Mouse (Mus musculus): ENCODE measurements at regions not wholly inside any gene's neighbourhood (a gene's known extent, or its start where the extent isn't known, plus 50 kb on each side); places are given as distances from the start of the nearest gene placed in this dataset.
"Not testable (repeated sequence)": the region's sequence is repeated elsewhere in the genome, so short reads cannot be mapped to it uniquely, and the experiment has no call there.

DNA sequence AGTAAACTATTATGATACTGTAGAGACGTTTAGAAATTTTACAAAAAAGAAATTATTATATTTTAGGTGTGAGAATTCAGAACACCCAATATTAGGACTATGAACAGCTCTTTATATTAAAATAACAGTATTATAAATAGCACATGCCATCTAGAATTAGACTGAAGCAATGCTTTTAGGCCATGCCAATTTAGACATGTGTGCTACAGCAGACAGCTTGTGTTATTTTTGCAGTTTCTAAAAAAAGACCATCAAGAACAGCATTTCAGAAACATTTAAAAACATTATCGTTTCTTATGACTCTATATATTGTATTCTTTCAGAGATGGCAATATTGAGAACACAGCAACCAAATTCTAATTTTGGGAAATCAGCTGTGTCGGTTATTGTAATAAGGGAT lies 951.2 kb downstream of the Robo1 start:
- no peak overlapping the region for H3K4me2 ChIP-seq (replicated peaks)
- no peak for ATAC-seq (ENCODE audit: low FRiP score, low read depth)
- WGBS = 90% methylated on average over 3 of the region's 3 CpGs
- H3K36me3 ChIP-seq = no peaks in the 10 kb centered on the region
- H3K9me3 ChIP-seq = no peaks in the 10 kb centered on the region
- no peaks in the 10 kb centered on the region for H3K4me1 ChIP-seq
- no peak overlapping the region for H3K27ac ChIP-seq (replicated peaks)
- H3K27me3 ChIP-seq = no peaks in the 10 kb centered on the region
- H3K9ac ChIP-seq (replicated peaks) = no peak overlapping the region
- no peak overlapping the region for H3K4me3 ChIP-seq

DNA sequence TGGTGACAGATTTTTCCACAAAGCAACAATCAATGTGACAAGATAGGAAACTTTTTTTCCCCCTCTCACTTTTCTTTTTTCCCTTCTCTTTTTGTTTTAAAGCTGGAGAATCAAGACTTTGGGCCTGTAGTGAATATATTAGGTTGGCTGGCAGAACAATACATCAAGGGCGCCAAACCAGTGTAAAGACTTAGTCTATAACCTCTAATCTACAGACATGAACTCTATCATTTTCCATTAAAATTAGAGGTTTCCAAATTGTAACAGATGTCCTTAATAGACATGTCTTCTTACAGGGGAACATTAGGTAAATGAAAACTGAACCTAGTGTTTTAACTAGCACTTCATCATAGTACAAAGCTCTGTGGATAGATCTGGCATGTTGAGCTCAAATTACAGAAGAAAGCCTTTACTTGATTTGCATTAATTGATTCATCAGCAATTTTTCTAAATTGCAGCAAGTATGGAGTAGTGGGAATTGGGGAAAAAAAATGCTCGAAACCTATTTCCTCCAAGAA lies 937.0 kb downstream of the Robo1 start:
- no peaks in the 10 kb centered on the region for H3K9me3 ChIP-seq
- no peak overlapping the region for H3K4me3 ChIP-seq
- H3K36me3 ChIP-seq = no peaks in the 10 kb centered on the region
- ATAC-seq (ENCODE audit: low FRiP score, low read depth) = no peak
- H3K27me3 ChIP-seq = no peaks in the 10 kb centered on the region
- H3K4me1 ChIP-seq = no peaks in the 10 kb centered on the region
- H3K4me2 ChIP-seq (replicated peaks) = no peak overlapping the region
- H3K27ac ChIP-seq (replicated peaks) = no peak overlapping the region
- WGBS = 79% methylated on average over 2 of the region's 2 CpGs
- no peak overlapping the region for H3K9ac ChIP-seq (replicated peaks)

DNA sequence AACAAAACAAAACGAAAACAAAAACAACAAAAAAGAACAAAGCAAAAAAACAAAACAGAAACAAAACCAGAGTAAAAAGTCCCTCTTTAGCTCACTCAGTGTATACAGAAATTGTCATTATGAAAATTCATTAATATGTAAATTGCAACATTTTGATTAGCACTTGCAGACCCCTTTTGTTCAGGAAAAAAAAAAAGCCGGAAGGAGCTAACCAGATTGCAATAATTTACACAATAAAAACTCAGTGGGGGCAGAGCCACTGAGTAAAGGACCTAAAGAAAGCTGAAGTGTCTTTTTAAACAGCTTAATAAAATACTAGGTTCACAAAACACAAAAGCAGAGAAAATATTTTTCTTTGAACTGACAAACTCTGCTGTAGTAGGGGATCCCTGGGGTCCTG lies 922.5 kb downstream of the Robo1 start:
- no peak overlapping the region for H3K4me2 ChIP-seq (replicated peaks)
- no peak overlapping the region for H3K27ac ChIP-seq (replicated peaks)
- 0 out of 2 replicates have a peak, but pooled peaks cover 4% of the 10 kb centered on the region for H3K9me3 ChIP-seq
- no peak overlapping the region for H3K4me3 ChIP-seq
- no peaks in the 10 kb centered on the region for H3K27me3 ChIP-seq
- WGBS = 43% methylated on average over 2 of the region's 2 CpGs
- no peaks in the 10 kb centered on the region; the same call in 1 of the 2 replicates for H3K4me1 ChIP-seq
- ATAC-seq (ENCODE audit: low FRiP score, low read depth) = no peak
- H3K36me3 ChIP-seq = no peaks in the 10 kb centered on the region
- no peak overlapping the region for H3K9ac ChIP-seq (replicated peaks)

GRCm38 (mm10) chr16:73217555-73217954 lies 909.4 kb downstream of the Robo1 start:
- 85% methylated on average over 4 of the region's 4 CpGs for WGBS
- H3K36me3 ChIP-seq = no peaks in the 10 kb centered on the region
- no peak overlapping the region for H3K4me3 ChIP-seq
- no peak overlapping the region for H3K4me2 ChIP-seq (replicated peaks)
- ATAC-seq (ENCODE audit: low FRiP score, low read depth) = no peak
- no peaks in the 10 kb centered on the region for H3K4me1 ChIP-seq
- H3K27ac ChIP-seq (replicated peaks) = no peak overlapping the region
- no peaks in the 10 kb centered on the region for H3K9me3 ChIP-seq
- no peaks in the 10 kb centered on the region for H3K27me3 ChIP-seq
- H3K9ac ChIP-seq (replicated peaks) = no peak overlapping the region

DNA sequence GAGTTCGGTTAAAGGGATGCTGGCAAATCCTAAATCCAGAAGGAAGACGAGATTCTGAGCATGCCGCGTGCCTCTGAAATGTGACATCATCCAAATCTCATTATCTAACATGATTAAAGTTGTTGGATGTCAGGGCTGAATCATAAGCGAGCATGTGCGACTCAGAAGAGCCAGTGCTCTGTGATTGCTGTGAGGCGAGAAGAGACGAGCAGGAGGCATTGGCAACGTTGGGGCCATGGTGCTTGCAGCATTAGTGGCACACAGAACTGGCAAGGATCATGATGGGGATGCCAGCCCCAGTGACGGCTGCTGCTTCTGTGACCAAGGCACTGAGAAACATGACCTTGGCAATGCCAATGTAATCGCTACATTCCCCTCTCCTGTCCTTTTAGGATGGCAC lies 895.4 kb downstream of the Robo1 start:
- Histone ChIP-seq H3K27ac (replicated peaks) (no peak overlapping the region), H3K4me3 (no peak overlapping the region), H3K4me2 (replicated peaks) (no peak overlapping the region), H3K9ac (replicated peaks) (no peak overlapping the region), H3K9me3 (no peaks in the 10 kb centered on the region), H3K36me3 (no peaks in the 10 kb centered on the region), H3K4me1 (peaks cover 5% of the 10 kb centered on the region; the same call in 1 of the 2 replicates), H3K27me3 (no peaks in the 10 kb centered on the region)
- WGBS = 89% methylated on average over 11 of the region's 11 CpGs
- ATAC-seq (ENCODE audit: low FRiP score, low read depth) = no peak

DNA sequence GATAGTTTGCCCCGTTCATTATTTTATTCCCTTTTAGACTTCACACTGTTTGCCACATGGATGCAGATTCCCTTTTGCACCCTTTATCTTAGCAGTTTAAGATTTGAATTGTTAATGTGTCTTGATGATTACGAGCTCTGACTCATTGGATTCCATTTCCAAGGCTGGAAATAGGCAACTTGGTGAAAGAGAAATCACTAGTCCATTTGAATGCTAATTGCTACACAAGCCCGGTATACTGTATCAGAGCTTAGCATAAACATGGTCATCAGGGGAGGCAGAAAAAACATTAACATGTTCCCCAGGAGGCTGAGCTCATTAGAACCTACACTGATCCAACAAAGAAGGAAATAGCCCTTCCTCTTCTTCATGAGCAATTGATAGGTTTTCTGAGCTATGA lies 892.9 kb downstream of the Robo1 start:
- Histone ChIP-seq H3K27ac (replicated peaks) (no peak overlapping the region), H3K27me3 (no peaks in the 10 kb centered on the region), H3K36me3 (no peaks in the 10 kb centered on the region), H3K4me1 (peaks cover 10% of the 10 kb centered on the region; the same call in 1 of the 2 replicates), H3K9ac (replicated peaks) (no peak overlapping the region), H3K4me3 (no peak overlapping the region), H3K4me2 (replicated peaks) (no peak overlapping the region), H3K9me3 (no peaks in the 10 kb centered on the region)
- WGBS = 50% methylated on average over 3 of the region's 3 CpGs
- no peak for ATAC-seq (ENCODE audit: low FRiP score, low read depth)

DNA sequence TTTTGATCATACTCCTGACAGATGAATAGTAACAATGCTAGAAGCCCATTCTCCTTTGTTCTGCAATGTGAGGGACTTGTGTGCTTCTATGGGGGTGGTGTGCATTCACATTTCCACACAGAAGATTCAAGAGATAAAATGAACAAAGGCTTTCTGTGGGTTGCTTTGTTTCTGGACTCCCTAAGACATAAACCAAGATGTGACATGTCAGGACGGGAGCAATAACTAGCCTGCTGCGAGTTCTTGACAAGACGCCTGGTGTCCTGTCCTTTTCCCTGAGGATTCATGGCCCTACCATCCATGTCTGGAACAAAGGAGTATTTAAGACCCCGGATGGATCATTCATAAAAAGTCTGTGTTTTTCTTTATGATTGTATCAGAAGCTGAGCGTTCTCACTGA lies 874.7 kb downstream of the Robo1 start:
- no peaks in the 10 kb centered on the region for H3K27me3 ChIP-seq
- no peaks in the 10 kb centered on the region for H3K4me1 ChIP-seq
- ATAC-seq (ENCODE audit: low FRiP score, low read depth) = no peak
- no peak overlapping the region for H3K4me2 ChIP-seq (replicated peaks)
- H3K36me3 ChIP-seq = no peaks in the 10 kb centered on the region
- WGBS = 84% methylated on average over 5 of the region's 5 CpGs
- H3K9me3 ChIP-seq = no peaks in the 10 kb centered on the region
- H3K9ac ChIP-seq (replicated peaks) = no peak overlapping the region
- no peak overlapping the region for H3K27ac ChIP-seq (replicated peaks)
- no peak overlapping the region for H3K4me3 ChIP-seq

GRCm38 (mm10) chr16:73182258-73182657 lies 874.2 kb downstream of the Robo1 start:
- H3K9ac ChIP-seq (replicated peaks) = no peak overlapping the region
- H3K4me1 ChIP-seq = no peaks in the 10 kb centered on the region
- no peaks in the 10 kb centered on the region for H3K36me3 ChIP-seq
- H3K27ac ChIP-seq (replicated peaks) = no peak overlapping the region
- no peak overlapping the region for H3K4me3 ChIP-seq
- H3K27me3 ChIP-seq = no peaks in the 10 kb centered on the region
- H3K4me2 ChIP-seq (replicated peaks) = no peak overlapping the region
- no peak for ATAC-seq (ENCODE audit: low FRiP score, low read depth)
- no peaks in the 10 kb centered on the region for H3K9me3 ChIP-seq
- WGBS = 85% methylated on average over 7 of the region's 7 CpGs

GRCm38 (mm10) chr16:73155447-73155846 lies 847.3 kb downstream of the Robo1 start:
- no peak overlapping the region for H3K4me3 ChIP-seq
- no peak for ATAC-seq (ENCODE audit: low FRiP score, low read depth)
- 35% methylated on average over 2 of the region's 2 CpGs for WGBS
- H3K4me1 ChIP-seq = no peaks in the 10 kb centered on the region
- no peak overlapping the region for H3K4me2 ChIP-seq (replicated peaks)
- H3K36me3 ChIP-seq = no peaks in the 10 kb centered on the region
- H3K9me3 ChIP-seq = no peaks in the 10 kb centered on the region
- no peak overlapping the region for H3K9ac ChIP-seq (replicated peaks)
- no peaks in the 10 kb centered on the region for H3K27me3 ChIP-seq
- H3K27ac ChIP-seq (replicated peaks) = no peak overlapping the region

DNA sequence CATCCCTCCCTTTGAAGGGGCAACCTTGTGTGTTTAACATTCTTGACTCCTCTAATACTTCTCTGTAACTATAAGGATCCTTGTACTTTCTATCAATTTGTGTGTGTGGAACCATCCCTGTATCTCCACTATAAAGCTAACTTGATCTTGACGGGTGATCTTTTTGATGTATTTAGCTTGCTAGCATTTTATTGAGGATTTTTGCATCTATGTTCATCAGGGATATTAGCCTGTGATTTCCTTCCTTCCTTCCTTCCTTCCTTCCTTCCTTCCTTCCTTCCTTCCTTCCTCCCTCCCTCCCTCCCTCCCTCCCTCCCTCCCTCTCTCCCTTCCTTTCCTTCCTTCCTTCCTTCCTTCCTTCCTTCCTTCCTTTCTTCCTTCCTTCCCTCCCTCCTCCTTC lies 819.8 kb downstream of the Robo1 start:
- WGBS = 88% methylated on average over 1 of the region's 1 CpGs
- not testable (repeated sequence) for H3K36me3 ChIP-seq; H3K27ac ChIP-seq (replicated peaks); ATAC-seq (ENCODE audit: low FRiP score, low read depth); H3K27me3 ChIP-seq; H3K4me3 ChIP-seq; H3K4me2 ChIP-seq (replicated peaks); H3K9ac ChIP-seq (replicated peaks); H3K4me1 ChIP-seq; H3K9me3 ChIP-seq

DNA sequence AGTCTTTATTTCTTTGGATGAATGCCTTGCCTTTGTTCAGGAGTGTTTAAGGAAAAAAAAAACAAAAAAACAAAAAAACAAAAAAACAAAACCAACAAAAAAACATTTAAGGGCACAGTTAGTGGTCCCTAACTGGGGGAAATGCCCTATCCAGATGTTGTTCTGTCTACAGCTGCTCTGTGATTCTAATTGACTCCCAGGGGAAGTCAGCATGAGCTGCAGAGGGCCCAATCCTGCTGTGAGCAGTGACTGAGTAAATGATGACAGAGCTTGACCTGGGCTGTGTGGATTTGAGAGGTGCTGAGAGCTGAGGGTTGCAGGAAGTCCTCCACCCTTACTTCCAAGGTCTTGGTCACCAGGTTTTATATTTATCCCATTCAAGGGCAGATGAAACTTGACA lies 812.5 kb downstream of the Robo1 start:
- Histone ChIP-seq H3K9ac (replicated peaks) (no peak overlapping the region), H3K4me1 (no peaks in the 10 kb centered on the region), H3K27ac (replicated peaks) (no peak overlapping the region), H3K4me3 (no peak overlapping the region), H3K36me3 (no peaks in the 10 kb centered on the region), H3K27me3 (no peaks in the 10 kb centered on the region), H3K9me3 (no peaks in the 10 kb centered on the region), H3K4me2 (replicated peaks) (no peak overlapping the region)
- no peak for ATAC-seq (ENCODE audit: low FRiP score, low read depth)

- H3K9ac ChIP-seq (replicated peaks) = no peak overlapping the region
- WGBS = 21% methylated on average over 2 of the region's 2 CpGs
- ATAC-seq (ENCODE audit: low FRiP score, low read depth) = no peak
These were observed 809.2 kb downstream of the Robo1 start for GRCm38 (mm10) chr16:73117338-73117737.

DNA sequence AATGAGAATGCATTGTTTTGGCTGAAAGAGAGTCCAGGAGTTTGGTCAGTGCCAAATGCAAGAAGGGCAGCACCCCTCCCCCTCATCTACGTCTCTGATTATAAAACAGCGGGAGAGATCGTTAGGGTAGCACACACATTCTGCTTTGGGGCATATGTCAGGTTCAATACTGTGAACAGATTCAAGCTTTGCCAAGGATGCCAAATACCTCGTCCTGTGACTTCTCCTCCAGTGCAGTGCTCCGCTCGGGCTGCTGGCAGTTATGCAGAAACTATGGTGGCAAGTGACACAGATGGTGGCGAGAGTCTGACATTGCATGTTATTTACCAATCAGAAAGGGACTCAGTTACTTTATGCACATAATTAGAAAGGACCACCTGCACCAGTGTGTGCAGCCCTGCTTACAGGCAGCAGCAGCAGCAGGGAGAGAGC lies 799.9 kb downstream of the Robo1 start:
- H3K27me3 ChIP-seq = no peaks in the 10 kb centered on the region
- H3K27ac ChIP-seq (replicated peaks) = no peak overlapping the region
- WGBS = 68% methylated on average over 7 of the region's 7 CpGs
- ATAC-seq (ENCODE audit: low FRiP score, low read depth) = peak; percentile 86
- no peak overlapping the region for H3K4me2 ChIP-seq (replicated peaks)
- H3K4me3 ChIP-seq = no peak overlapping the region
- H3K4me1 ChIP-seq = peaks cover 3% of the 10 kb centered on the region; the same call in 1 of the 2 replicates
- H3K9me3 ChIP-seq = no peaks in the 10 kb centered on the region
- no peak overlapping the region for H3K9ac ChIP-seq (replicated peaks)
- no peaks in the 10 kb centered on the region for H3K36me3 ChIP-seq

More at GRCm38 (mm10) chr16:73117338-73117737, 809.2 kb downstream of the Robo1 start:
- H3K27me3 ChIP-seq = no peaks in the 10 kb centered on the region
- no peak overlapping the region for H3K27ac ChIP-seq (replicated peaks)
- no peaks in the 10 kb centered on the region for H3K36me3 ChIP-seq
- H3K9me3 ChIP-seq = no peaks in the 10 kb centered on the region
- no peak overlapping the region for H3K4me2 ChIP-seq (replicated peaks)
- H3K4me1 ChIP-seq = no peaks in the 10 kb centered on the region
- H3K4me3 ChIP-seq = no peak overlapping the region

Measured in midbrain, embryonic 12.5 days (tissue).